Mouse (Mus musculus) kidney, adult 2 months (tissue): ENCODE data around the gene Rbfox1.

Source experiments
- CTCF ChIP-seq: fragments of 200-500 bp; conservative IDR thresholded peaks from 2 replicates; pipeline ENCODE4 v1.5.1; 2011; ENCODE audit warnings: low read depth, mild to moderate bottlenecking, control low read depth, low read length, moderate library complexity, mixed read lengths; ENCODE audit not compliant: insufficient read depth, insufficient read length
- POLR2A ChIP-seq: fragments of 200-500 bp; IDR thresholded peaks from one replicate; pipeline ENCODE4 v1.6.1; 2011; ENCODE audit warnings: low read depth, low read length, control low read depth

- TF ChIP-seq CTCF (no peak), POLR2A (no peak)
These were observed 1255.8 kb downstream of the Rbfox1 start for GRCm38 (mm10) chr16:7140909-7141308.
